Mouse (Mus musculus): Measurements from ENCODE around the gene Olfr8.
"Not testable (repeated sequence)": the region's sequence is repeated elsewhere in the genome, so short reads cannot be mapped to it uniquely, and the experiment has no call there.

Gene Olfr8

DNA sequence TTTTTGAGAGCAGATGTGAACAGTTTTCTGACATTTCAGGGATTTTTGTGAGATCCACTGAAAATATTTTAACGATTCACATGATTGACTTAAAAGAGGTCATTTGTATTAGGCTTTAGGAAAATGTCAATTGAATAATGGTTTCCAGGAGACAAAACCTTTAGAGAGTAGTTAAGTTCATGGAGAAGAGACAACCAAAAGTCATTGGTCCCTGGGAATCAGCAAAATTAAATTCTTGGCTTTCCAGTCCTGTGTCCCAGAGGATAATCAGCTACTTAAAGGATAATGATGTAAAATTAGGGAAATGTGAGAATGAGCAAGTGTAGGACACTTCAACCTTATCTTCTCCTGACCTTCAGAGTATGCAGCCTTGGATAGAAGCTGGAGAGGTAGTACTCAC lies at the start of gene Olfr8:
Olfr8 (plus strand) TSS at position 301 of the 400 bp plus-strand sequence.
- not testable (repeated sequence) for DNase-seq (ENCODE audit: low spot score)

DNA sequence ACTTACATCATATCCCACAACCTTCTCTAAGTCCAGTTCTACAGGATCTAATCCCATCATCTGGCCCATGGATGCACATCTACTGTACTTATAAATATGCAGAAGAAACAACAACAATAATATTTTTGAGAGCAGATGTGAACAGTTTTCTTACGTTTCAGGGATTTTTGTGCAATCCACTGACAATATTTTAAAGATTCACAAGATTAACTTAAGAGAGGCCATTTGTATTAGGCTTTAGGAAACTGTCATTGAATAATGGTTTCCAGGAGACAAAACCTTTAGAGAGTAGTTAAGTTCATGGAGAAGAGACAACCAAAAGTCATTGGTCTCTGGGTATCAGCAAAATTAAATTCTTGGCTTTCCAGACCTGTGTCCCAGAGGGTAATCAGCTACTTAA lies 37.6 kb upstream of the Olfr8 start, which contains the start of gene Olfr1354:
Olfr1354 (plus strand) TSS at position 301 of the 400 bp plus-strand sequence.
- not testable (repeated sequence) for DNase-seq (ENCODE audit: low spot score)

DNA sequence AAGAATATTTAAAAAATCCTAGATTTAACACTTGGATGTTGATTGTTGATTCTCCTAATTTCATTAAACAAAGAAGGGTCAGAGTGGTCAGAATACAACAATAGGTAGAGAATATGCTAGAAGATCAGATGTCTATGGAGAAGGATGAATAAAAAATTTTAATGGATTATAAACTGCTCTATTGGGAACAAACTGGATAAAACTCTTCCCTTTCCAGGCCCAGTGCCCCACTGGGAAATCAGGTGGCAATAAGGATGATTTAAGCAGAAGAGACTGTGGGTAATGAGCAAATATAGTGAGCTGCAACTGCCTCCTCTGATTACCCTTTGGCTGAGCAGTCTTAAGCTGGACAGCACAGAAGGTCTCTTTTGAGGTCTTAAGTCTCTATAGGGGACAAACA lies 12.6 kb downstream of the Olfr8 start, which contains the start of gene Olfr1353:
Olfr1353 (plus strand) TSS at position 301 of the 400 bp plus-strand sequence.
- DNase-seq (ENCODE audit: low spot score): not testable (repeated sequence)

DNA sequence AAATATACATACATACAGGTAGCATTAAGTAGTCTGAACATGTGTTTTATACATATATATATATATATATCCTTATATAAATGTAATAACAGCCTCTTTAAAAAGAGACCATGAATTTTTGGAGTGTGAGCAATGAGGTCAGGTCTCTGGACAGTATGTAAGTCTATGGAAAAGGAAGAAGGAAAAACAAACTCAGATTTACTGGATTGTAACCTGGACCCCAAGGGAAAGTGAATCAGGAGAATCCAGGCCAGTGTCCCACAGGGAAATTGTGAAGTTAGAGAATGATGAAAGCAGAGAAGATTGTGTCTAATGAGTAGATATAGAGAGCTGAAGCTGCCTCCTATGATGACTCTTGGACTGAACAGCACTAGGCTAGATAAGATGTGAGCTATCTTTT lies 30.3 kb downstream of the Olfr8 start, which contains the start of gene Olfr1352:
Olfr1352 (plus strand) TSS at position 301 of the 400 bp plus-strand sequence.
- DNase-seq (ENCODE audit: low spot score): no peak
